Mouse (Mus musculus) cerebellum, postnatal 25 days (tissue): ENCODE results near the gene Hist1h2ai.

Experiments used
- DNase-seq, 2 experiments: peaks; one replicate each; pipeline ENCODE4 v3.0.0; 2021; ENCODE audit warnings: mixed read lengths in 2 of 2

Gene Hist1h2ai

GRCm38 (mm10) chr13:21729544-21729943 is 13.3 kb downstream of the Hist1h2ai start:
- no peak for DNase-seq

- DNase-seq, result no peak
These were observed 17.2 kb downstream of the Hist1h2ai start for GRCm38 (mm10) chr13:21733466-21733865.

- DNase-seq, result peak; percentile 70 to 80
These were observed 18.0 kb downstream of the Hist1h2ai start for GRCm38 (mm10) chr13:21734010-21734905.

- DNase-seq, result peak; percentile 80 to 84
These were observed 18.9 kb downstream of the Hist1h2ai start, which contains the start of gene Hist1h4j for GRCm38 (mm10) chr13:21734906-21735767. Hist1h4j (plus strand) TSS chr13:21735064.

- no peak for DNase-seq
These were observed 28.8 kb downstream of the Hist1h2ai start for GRCm38 (mm10) chr13:21745006-21745405.

GRCm38 (mm10) chr13:21749387-21750158 is 33.4 kb downstream of the Hist1h2ai start:
- no peak for DNase-seq

- DNase-seq, result peak; percentile 95
These were observed 34.2 kb downstream of the Hist1h2ai start, which contains the start of gene Hist1h4k for GRCm38 (mm10) chr13:21750159-21751017. Hist1h4k (minus strand) TSS chr13:21750505.

GRCm38 (mm10) chr13:21751417-21751816 is 35.2 kb downstream of the Hist1h2ai start:
- DNase-seq, result no peak

- DNase-seq, result no peak
These were observed 35.6 kb downstream of the Hist1h2ai start for GRCm38 (mm10) chr13:21751827-21752226.

- no peak for DNase-seq
These were observed 36.1 kb downstream of the Hist1h2ai start for GRCm38 (mm10) chr13:21752356-21752755.

GRCm38 (mm10) chr13:21753051-21753523 is 36.9 kb downstream of the Hist1h2ai start:
- DNase-seq, result no peak

GRCm38 (mm10) chr13:21753524-21754285 is 37.5 kb downstream of the Hist1h2ai start, which contains the start of the genes Hist1h2ak and Hist1h2bn:
Hist1h2ak (minus strand) TSS chr13:21753827.
Hist1h2bn (plus strand) TSS chr13:21754123.
- peak; percentile 67 to 70 for DNase-seq

GRCm38 (mm10) chr13:21754294-21755001 is 38.2 kb downstream of the Hist1h2ai start:
- DNase-seq, result peak in 1 of 2 experiments; percentile 42

GRCm38 (mm10) chr13:21755707-21756106 is 39.5 kb downstream of the Hist1h2ai start:
- DNase-seq, result no peak
